19 mouse cellular contexts compared by ENCODE assay signal in genomic region chr13:112409331-112409730, GRCm38 (mm10). TPM values are rescaled to one million over a fixed set of nuclear protein-coding genes. Genes with fewer than 3 reads are reported as not detected.
A peak's percentile ranks its signal among the peaks of the same experiment; 100 is the strongest.
DNase-seq lines count a peak whose midpoint lies in the region; TF ChIP-seq lines count a peak whose summit lies in the region.
"Had no signal": no experiment of that assay in that cellular context is flagged by ENCODE, and none has a peak within 500 bp of the region (broad histone marks: within the 10 kb centered on the region; RNA-seq: fewer than 3 reads in every experiment).

No protein-coding gene starts in this region.

- peak; percentile 70 for DNase-seq in heart, adult 11 months
- DNase-seq in heart, adult 8-10 months (ENCODE audit: low spot score) = no peak
- DNase-seq in ES-E14 (ENCODE audit: low read depth, low spot score) = no peak
- peak; percentile 26 for DNase-seq in ZHBTc4 (ENCODE audit: low read depth, low spot score)
- no peak for DNase-seq in adrenal gland, postnatal 25 days
- DNase-seq: adrenal gland, adult 2 months; adrenal gland, postnatal 10 days; adrenal gland, postnatal 36 days; B cell, adult 2 months; cerebellum, adult 11-12 months; cerebellum, adult 2 months; cerebellum, adult 9-10 months; cerebellum, postnatal 10 days; cerebellum, postnatal 25 days had no signal

- peaks cover 8 to 9% of the 10 kb centered on the region in 2 experiments for H3K4me1 ChIP-seq in ES-E14 (ENCODE audit: control insufficient read depth in 2 of 2, insufficient read depth in 2 of 2, low read length in 2 of 2, poor library complexity in 1 of 2)
- H3K4me1 ChIP-seq: embryonic facial prominence, embryonic 13.5 days; embryonic facial prominence, embryonic 15.5 days; forebrain, embryonic 10.5 days; forebrain, embryonic 12.5 days had no signal

- no peak overlapping the region for H3K4me3 ChIP-seq in ES-E14 (ENCODE audit: insufficient read depth in 1 of 2, low read depth in 1 of 2, low read length in 2 of 2, poor library complexity in 1 of 2, severe bottlenecking in 1 of 2)
- H3K4me3 ChIP-seq: embryonic facial prominence, embryonic 13.5 days; embryonic facial prominence, embryonic 15.5 days; erythroblast, embryonic 14.5 days; forebrain, embryonic 10.5 days; forebrain, embryonic 12.5 days had no signal

- H3K9me3 ChIP-seq in ES-E14 (ENCODE audit: control insufficient read depth, insufficient read depth, low read depth, low read length) = no peaks in the 10 kb centered on the region
- H3K9me3 ChIP-seq: embryonic facial prominence, embryonic 13.5 days; embryonic facial prominence, embryonic 15.5 days; forebrain, embryonic 10.5 days; forebrain, embryonic 12.5 days had no signal

- H3K27ac ChIP-seq in ES-E14 (ENCODE audit: insufficient read depth, low read depth, low read length, poor library complexity, severe bottlenecking) = peak overlapping the region; percentile 48; the same call in 1 of the 2 replicates
- H3K27ac ChIP-seq: embryonic facial prominence, embryonic 15.5 days; forebrain, embryonic 10.5 days; forebrain, embryonic 12.5 days had no signal

- no peak overlapping the region for H3K9ac ChIP-seq in ES-E14 (ENCODE audit: insufficient read depth, low read depth, low read length, poor library complexity, severe bottlenecking)
- H3K9ac ChIP-seq: embryonic facial prominence, embryonic 13.5 days; embryonic facial prominence, embryonic 15.5 days; forebrain, embryonic 12.5 days had no signal

- H3K36me3 ChIP-seq in ES-E14 (ENCODE audit: control insufficient read depth, insufficient read depth, low read length, poor library complexity, severe bottlenecking) = no peaks in the 10 kb centered on the region
- H3K36me3 ChIP-seq: embryonic facial prominence, embryonic 13.5 days; embryonic facial prominence, embryonic 15.5 days; forebrain, embryonic 10.5 days; forebrain, embryonic 12.5 days had no signal

- in situ Hi-C loops in ES-E14 (cut with MboI; ENCODE audit: low sequenced_read_pairs in 2 of 2, unreplicated experiment in 2 of 2) = no loop called here

TF ChIP-seq in ES-E14, 5 proteins besides CTCF, POLR2A, EP300 and RAD21:
- TF ChIP-seq CHD2 (IDR thresholded peaks at IDR 0.05; ENCODE audit: low read depth, low read length) = no peak
- TF ChIP-seq ZNF384 (IDR thresholded peaks at IDR 0.05; ENCODE audit: low read depth, low read length) = no peak
- TF ChIP-seq ZC3H11A (IDR thresholded peaks at IDR 0.05; ENCODE audit: borderline replicate concordance, low read depth, low read length) = no peak
- TF ChIP-seq MAFK (IDR thresholded peaks at IDR 0.05; ENCODE audit: insufficient read depth, low read depth, low read length) = no peak
- TF ChIP-seq HCFC1 (IDR thresholded peaks at IDR 0.05; ENCODE audit: borderline replicate concordance, insufficient read depth, low read length) = no peak
TF ChIP-seq in ES-E14: peak in this region for 0.

RNA-seq across cellular contexts. Expression of gene Il6st, which starts 54.5 kb away (rescaled TPM):
- 100 to 1,000 TPM; 217 to 273 (median 230) TPM for total RNA-seq in heart, adult 8-10 months (2022)
- total RNA-seq in ES-E14 (2012; rRNA removed) = 55.2 and 89.2 TPM in 2 replicates
- 247 and 388 TPM in 2 replicates for total RNA-seq in adrenal gland, postnatal 25 days (2021)

Comparison
In these comparisons a context has a peak if more than half of its experiments do, and no peak if none do; other contexts are left out.
1. DNase-seq: peak in heart, adult 11 months (single experiment) and ZHBTc4 (single experiment); none in heart, adult 8-10 months (single experiment), ES-E14 (single experiment) and adrenal gland, postnatal 25 days (single experiment).